Mouse (Mus musculus) CH12.LX (cell line): ENCODE measurements around the gene Commd4. TPM values are rescaled to one million over a fixed set of nuclear protein-coding genes. Genes with fewer than 3 reads are reported as not detected.

Experiments
- DNase-seq: peaks from one replicate; pipeline ENCODE4 v3.0.0-alpha.2; 2013; ENCODE audit errors: extremely low read depth
- H3K27ac ChIP-seq: 2 replicates; pipeline ENCODE4 v1.5.1; 2012; ENCODE audit warnings: low read depth, mild to moderate bottlenecking, control low read depth, moderate library complexity; ENCODE audit not compliant: insufficient read depth
- H3K27me3 ChIP-seq: replicated peaks from 2 replicates; pipeline ENCODE3; 2012; ENCODE audit warnings: inconsistent platforms
- H3K36me3 ChIP-seq, 2 experiments: replicated peaks in 1 of 2; 2 replicates each; pipeline versions ENCODE3 to v1.6.1; 2012; ENCODE audit warnings: inconsistent platforms in 1 of 2, low read length in 1 of 2, mild to moderate bottlenecking in 1 of 2, mixed read lengths in 1 of 2, moderate library complexity in 1 of 2; ENCODE audit not compliant: control insufficient read depth in 1 of 2, insufficient read depth in 1 of 2
- H3K4me1 ChIP-seq, 2 experiments: 2 replicates each; pipeline ENCODE4 v1.6.1; 2012; ENCODE audit warnings: inconsistent platforms in 1 of 2, moderate library complexity in 1 of 2; ENCODE audit not compliant: insufficient read depth in 2 of 2, control insufficient read depth in 1 of 2
- H3K4me2 ChIP-seq: 2 replicates; pipeline ENCODE4 v1.6.1; 2012; ENCODE audit warnings: low read depth, mild to moderate bottlenecking, control low read depth; ENCODE audit not compliant: poor library complexity, insufficient read depth, severe bottlenecking
- H3K4me3 ChIP-seq, 3 experiments: fragments of 150-350 bp in 1 of 3; sonication (generic) in 1 of 3; replicated peaks in 1 of 3; 2 replicates each; pipeline versions ENCODE3 to v1.5.1; 2011 to 2012; ENCODE audit warnings: low read depth in 2 of 3, low read length in 2 of 3, mild to moderate bottlenecking in 2 of 3, moderate library complexity in 2 of 3, control low read depth in 1 of 3, improper control_type of control experiment in 1 of 3, inconsistent platforms in 1 of 3, mixed read lengths in 1 of 3; ENCODE audit not compliant: poor library complexity in 1 of 3
- H3K79me2 ChIP-seq: replicated peaks from 2 replicates; pipeline ENCODE4 v1.6.1; 2012; ENCODE audit warnings: mild to moderate bottlenecking, moderate library complexity; ENCODE audit not compliant: control insufficient read depth, poor library complexity, insufficient read depth, severe bottlenecking; ENCODE audit errors: extremely low read depth
- H3K9ac ChIP-seq: 2 replicates; pipeline ENCODE4 v1.6.1; 2012; ENCODE audit warnings: low read depth, mild to moderate bottlenecking, control low read depth, moderate library complexity; ENCODE audit not compliant: insufficient read depth
- H3K9me3 ChIP-seq: replicated peaks from 2 replicates; pipeline ENCODE3; 2012; ENCODE audit warnings: low read length, inconsistent platforms, mixed read lengths
- CHD1 ChIP-seq: IDR thresholded peaks from 2 replicates; pipeline ENCODE4 v1.6.1; 2012; ENCODE audit warnings: low read depth, low read length, improper control_type of control experiment, inconsistent platforms
- CHD2 ChIP-seq: IDR thresholded peaks from 2 replicates; pipeline ENCODE4 v1.6.1; 2011; ENCODE audit warnings: low read length, improper control_type of control experiment
- E2F4 ChIP-seq: IDR thresholded peaks from 2 replicates; pipeline ENCODE4 v1.6.1; 2011; ENCODE audit warnings: low read depth, low read length, improper control_type of control experiment; ENCODE audit not compliant: insufficient replicate concordance
- ELF1 ChIP-seq: IDR thresholded peaks from 2 replicates; pipeline ENCODE4 v1.6.1; 2014; ENCODE audit warnings: low read depth, mild to moderate bottlenecking, inconsistent platforms, low read length, improper control_type of control experiment
- EP300 ChIP-seq: IDR thresholded peaks from 2 replicates; pipeline ENCODE4 v1.6.1; 2011; ENCODE audit warnings: low read length, improper control_type of control experiment
- ETS1 ChIP-seq: conservative IDR thresholded peaks from 2 replicates; pipeline ENCODE4 v1.6.1; 2012; ENCODE audit warnings: low read depth, mild to moderate bottlenecking, inconsistent platforms, low read length, improper control_type of control experiment, moderate library complexity
- IRF4 ChIP-seq: IDR thresholded peaks from 2 replicates; pipeline ENCODE4 v1.6.1; 2014; ENCODE audit warnings: low read depth, mild to moderate bottlenecking, inconsistent platforms, low read length, improper control_type of control experiment
- JUND ChIP-seq: conservative IDR thresholded peaks from 2 replicates; pipeline ENCODE4 v1.6.1; 2011; ENCODE audit warnings: low read depth, low read length, improper control_type of control experiment
- KAT2A ChIP-seq: IDR thresholded peaks from 2 replicates; pipeline ENCODE4 v1.6.1; 2012; ENCODE audit warnings: low read length, improper control_type of control experiment, inconsistent platforms; ENCODE audit not compliant: insufficient replicate concordance
- MAFK ChIP-seq: IDR thresholded peaks from 2 replicates; pipeline ENCODE4 v1.6.1; 2011; ENCODE audit warnings: low read length, improper control_type of control experiment; ENCODE audit not compliant: insufficient replicate concordance
- MAX ChIP-seq: IDR thresholded peaks from 2 replicates; pipeline ENCODE4 v1.6.1; 2011; ENCODE audit warnings: low read length, improper control_type of control experiment
- MAZ ChIP-seq: IDR thresholded peaks from 2 replicates; pipeline ENCODE4 v1.6.1; 2012; ENCODE audit warnings: low read depth, mild to moderate bottlenecking, inconsistent platforms, low read length, improper control_type of control experiment, moderate library complexity
- MEF2A ChIP-seq: IDR thresholded peaks from 2 replicates; pipeline ENCODE4 v1.6.1; 2014; ENCODE audit warnings: low read depth, mild to moderate bottlenecking, inconsistent platforms, low read length, improper control_type of control experiment, borderline replicate concordance
- MXI1 ChIP-seq: IDR thresholded peaks from 2 replicates; pipeline ENCODE4 v1.6.1; 2011; ENCODE audit warnings: mild to moderate bottlenecking, low read depth, low read length, improper control_type of control experiment
- MYC ChIP-seq: IDR thresholded peaks from 2 replicates; pipeline ENCODE4 v1.6.1; 2011; ENCODE audit warnings: low read depth, mild to moderate bottlenecking, improper control_type of control experiment, low read length
- NRF1 ChIP-seq: IDR thresholded peaks from 2 replicates; pipeline ENCODE4 v1.6.1; 2014; ENCODE audit warnings: low read depth, mild to moderate bottlenecking, inconsistent platforms, low read length, improper control_type of control experiment, moderate library complexity
- POLR2A ChIP-seq: IDR thresholded peaks from 2 replicates; pipeline ENCODE4 v1.6.1; 2011; ENCODE audit warnings: low read depth, mild to moderate bottlenecking, improper control_type of control experiment, low read length
- POLR2AphosphoS2 ChIP-seq: IDR thresholded peaks from 2 replicates; pipeline ENCODE4 v1.6.1; 2011; ENCODE audit warnings: low read depth, low read length, improper control_type of control experiment
- RAD21 ChIP-seq: IDR thresholded peaks from 2 replicates; pipeline ENCODE4 v1.6.1; 2011; ENCODE audit warnings: low read depth, mild to moderate bottlenecking, low read length, improper control_type of control experiment, moderate library complexity
- RCOR1 ChIP-seq: conservative IDR thresholded peaks from 2 replicates; pipeline ENCODE4 v1.6.1; 2012; ENCODE audit warnings: low read depth, mild to moderate bottlenecking, inconsistent platforms, low read length, improper control_type of control experiment
- SMC3 ChIP-seq: IDR thresholded peaks from 2 replicates; pipeline ENCODE4 v1.6.1; 2011; ENCODE audit warnings: low read depth, low read length, improper control_type of control experiment
- TBP ChIP-seq: conservative IDR thresholded peaks from 2 replicates; pipeline ENCODE4 v1.6.1; 2011; ENCODE audit warnings: low read depth, low read length, improper control_type of control experiment
- TCF12 ChIP-seq: IDR thresholded peaks from 2 replicates; pipeline ENCODE4 v1.6.1; 2014; ENCODE audit warnings: low read depth, mild to moderate bottlenecking, inconsistent platforms, low read length, improper control_type of control experiment
- UBTF ChIP-seq: IDR thresholded peaks from 2 replicates; pipeline ENCODE4 v1.6.1; 2012; ENCODE audit warnings: low read depth, mild to moderate bottlenecking, inconsistent platforms, low read length, improper control_type of control experiment, moderate library complexity
- USF1 ChIP-seq: IDR thresholded peaks from 2 replicates; pipeline ENCODE4 v1.6.1; 2014; ENCODE audit warnings: low read depth, mild to moderate bottlenecking, inconsistent platforms, low read length, improper control_type of control experiment
- USF2 ChIP-seq: conservative IDR thresholded peaks from 2 replicates; pipeline ENCODE4 v1.6.1; 2011; ENCODE audit warnings: low read depth, low read length, improper control_type of control experiment
- ZC3H11A ChIP-seq: IDR thresholded peaks from 2 replicates; pipeline ENCODE4 v1.6.1; 2012; ENCODE audit warnings: low read depth, mild to moderate bottlenecking, inconsistent platforms, low read length, improper control_type of control experiment
- ZMIZ1 ChIP-seq: IDR thresholded peaks from 2 replicates; pipeline ENCODE4 v1.6.1; 2012; ENCODE audit warnings: low read depth, mild to moderate bottlenecking, inconsistent platforms, low read length, improper control_type of control experiment
- dilution Hi-C: fragments of 300-500 bp; cut with MboI; formaldehyde crosslinking; loops from 2 replicates; pipeline ENCODE4 v1.14.3; 2020; ENCODE audit warnings: low sequenced_read_pairs; ENCODE audit not compliant: extremely low pct_unique_long_range_greater_than_20kb, extremely low pct_ligation_motif_present
- in situ Hi-C: fragments of 300-500 bp; cut with MboI; formaldehyde crosslinking; loops from 3 replicates; pipeline ENCODE4 v1.14.3; 2019; ENCODE audit warnings: low sequenced_read_pairs, low pct_ligation_motif_present, low pct_unique_long_range_greater_than_20kb, mixed read lengths
- polyA plus RNA-seq: library from polyadenylated mRNA; unstranded; fragments of >175 nt; gene quantifications from 2 replicates; pipeline ENCODE4 v1.2.1, GENCODE M21; 2012; ENCODE audit warnings: low read depth; ENCODE audit not compliant: insufficient read length
- total RNA-seq, 2 experiments: library from RNA; depleted of rRNA; stranded (reverse); fragments of 300-350 nt in 1 of 2; fragments of >200 nt in 1 of 2; gene quantifications; 2 replicates each; pipeline ENCODE4 v1.2.3; 2012 to 2014

The Commd4 gene
- total and polyA plus RNA-seq, 3 experiments = 41.8 to 106 (median 98.3) TPM

DNA sequence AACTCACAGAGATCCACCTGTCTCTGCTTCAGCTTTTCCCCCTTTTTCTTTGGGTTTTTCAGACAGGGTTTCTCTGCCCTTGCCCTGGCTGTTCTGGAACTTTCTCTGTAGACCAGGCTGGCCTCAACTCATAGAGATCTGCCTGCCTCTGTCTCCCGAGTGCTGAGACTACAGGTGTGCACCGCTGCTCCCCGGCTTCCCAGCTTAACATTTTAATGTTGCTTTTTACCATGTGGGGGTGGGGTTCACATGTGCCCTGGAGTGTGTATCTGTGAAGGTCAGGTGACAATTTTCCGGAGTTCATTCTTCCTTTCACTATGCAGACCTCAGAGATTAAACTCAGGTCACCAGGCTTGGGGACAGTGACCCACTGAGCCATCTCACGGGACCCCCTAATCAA, 7.9 kb downstream of the Commd4 start:
- Histone ChIP-seq H3K79me2 (no peaks in the 10 kb centered on the region), H3K9ac (no peak overlapping the region), H3K4me1 (peaks cover 0 to 11% of the 10 kb centered on the region in 2 experiments; a peak in 2 of 4 replicates), H3K27me3 (no peaks in the 10 kb centered on the region), H3K9me3 (no peaks in the 10 kb centered on the region), H3K4me2 (no peak overlapping the region), H3K27ac (no peak overlapping the region), H3K4me3 (no peak overlapping the region), H3K36me3 (peaks cover 12 to 13% of the 10 kb centered on the region in 2 experiments)
- dilution Hi-C loops (no loop called here), in situ Hi-C loops (no loop called here)
- no peak for DNase-seq
- no peak for TF ChIP-seq TBP
- TF ChIP-seq MYC = no peak
- TF ChIP-seq E2F4 = no peak
- TF ChIP-seq ZC3H11A = no peak
- TF ChIP-seq UBTF = no peak
- no peak for TF ChIP-seq ETS1
- no peak for TF ChIP-seq USF2
- no peak for TF ChIP-seq EP300
- no peak for TF ChIP-seq POLR2AphosphoS2
- TF ChIP-seq NRF1 = no peak
- TF ChIP-seq USF1 = no peak
- TF ChIP-seq RAD21 = no peak
- no peak for TF ChIP-seq RCOR1
- TF ChIP-seq POLR2A = no peak
- no peak for TF ChIP-seq KAT2A
- TF ChIP-seq MAZ = no peak
- no peak for TF ChIP-seq MAFK

DNA sequence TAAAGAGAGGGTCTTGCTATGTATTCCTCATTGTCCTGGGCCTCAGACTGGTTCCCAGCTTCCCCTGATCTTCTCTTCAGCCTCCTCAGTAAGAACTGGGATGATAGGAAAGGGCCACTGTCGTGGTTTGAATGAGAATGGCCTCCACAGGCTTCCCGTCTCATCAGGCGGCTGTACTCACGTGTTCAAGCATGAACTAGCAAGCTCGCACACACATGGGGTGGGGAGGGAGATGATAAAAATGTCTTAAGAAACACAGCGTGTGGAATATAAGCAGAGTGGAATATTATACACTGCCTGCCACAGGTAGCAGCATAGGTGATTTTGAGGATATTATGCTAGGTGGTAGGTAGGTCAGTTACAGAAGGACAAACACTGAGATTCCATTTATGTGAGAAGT, 9.1 kb downstream of the Commd4 start:
- H3K27ac ChIP-seq = no peak overlapping the region
- no peaks in the 10 kb centered on the region for H3K79me2 ChIP-seq
- H3K9ac ChIP-seq = no peak overlapping the region
- dilution Hi-C loops (no loop called here), in situ Hi-C loops (no loop called here)
- H3K27me3 ChIP-seq = no peaks in the 10 kb centered on the region
- no peak for TF ChIP-seq MXI1
- no peak for TF ChIP-seq MAX
- TF ChIP-seq SMC3 = no peak
- no peak for TF ChIP-seq USF2
- TF ChIP-seq POLR2A = no peak
- no peak for TF ChIP-seq POLR2AphosphoS2
- no peak for TF ChIP-seq E2F4
- TF ChIP-seq RAD21 = no peak
- no peak for TF ChIP-seq CHD2
- no peak for TF ChIP-seq JUND
- TF ChIP-seq ZC3H11A = no peak
- no peak for TF ChIP-seq CHD1
- no peak for TF ChIP-seq KAT2A
- TF ChIP-seq TBP = no peak
- TF ChIP-seq UBTF = no peak
- TF ChIP-seq MEF2A = no peak
- no peak for TF ChIP-seq TCF12
- TF ChIP-seq ELF1 = no peak
- no peak for TF ChIP-seq IRF4
- TF ChIP-seq ZMIZ1 = no peak
- no peak overlapping the region for H3K4me2 ChIP-seq
- no peaks in the 10 kb centered on the region for H3K9me3 ChIP-seq
- DNase-seq = no peak
- peaks cover 0 to 11% of the 10 kb centered on the region in 2 experiments; a peak in 2 of 4 replicates for H3K4me1 ChIP-seq
- H3K36me3 ChIP-seq = peaks cover 0 to 12% of the 10 kb centered on the region in 2 experiments
- H3K4me3 ChIP-seq = no peak overlapping the region
